9 mouse cellular contexts compared by ENCODE assay signal in genomic region chr2:103018817-103019494, GRCm38 (mm10). TPM values are rescaled to one million over a fixed set of nuclear protein-coding genes. Genes with fewer than 3 reads are reported as not detected.
A peak's percentile ranks its signal among the peaks of the same experiment; 100 is the strongest.
DNase-seq lines count a peak whose midpoint lies in the region; ATAC-seq and TF ChIP-seq lines count a peak whose summit lies in the region.
"Had no signal": no experiment of that assay in that cellular context is flagged by ENCODE, and none has a peak within 500 bp of the region (broad histone marks: within the 10 kb centered on the region; RNA-seq: fewer than 3 reads in every experiment).

No protein-coding gene starts in this region.

- H3K4me3 ChIP-seq in lung, adult 2 months (replicated peaks; ENCODE audit: extremely low read depth, low read depth, low read length) = no peak overlapping the region
- H3K4me3 ChIP-seq: midbrain, embryonic 12.5 days had no signal

- no peaks in the 10 kb centered on the region; the same call in 1 of the 2 replicates for H3K4me1 ChIP-seq in lung, adult 2 months (ENCODE audit: control insufficient read depth, insufficient read depth, low read length)

- no peak for DNase-seq in frontal cortex, postnatal 25 days (ENCODE audit: low spot score in 2 of 2)
- DNase-seq in spleen, postnatal 36 days (ENCODE audit: low spot score in 2 of 2) = peak; percentile 10 to 27
- no peak for DNase-seq in spleen, adult 18-20 months
- DNase-seq in lung, adult 2 months = no peak
- no peak for DNase-seq in urinary bladder, adult 18-20 months (ENCODE audit: low spot score in 2 of 2)
- no peak for DNase-seq in urinary bladder, postnatal 14 days (ENCODE audit: low spot score)
- no peak for DNase-seq in thymus, postnatal 25 days

- WGBS in lung, adult 2 months = 46% methylated on average over 9 of the region's 9 CpGs

- peak; percentile 46 for ATAC-seq in frontal cortex, adult (ENCODE audit: low TSS enrichment)

- TF ChIP-seq CTCF in lung, adult 2 months (IDR thresholded peaks at IDR 0.05; ENCODE audit: insufficient read depth, low read length) = peak; percentile 30; the same call in 1 of the 2 replicates

- TF ChIP-seq POLR2A in lung, adult 2 months (IDR thresholded peaks at IDR 0.05; ENCODE audit: borderline replicate concordance, extremely low read depth, low read depth, low read length) = no peak

RNA-seq across cellular contexts. Expression of gene Pdhx, which starts 54.4 kb away (rescaled TPM):
- 10.8 and 16.0 TPM in 2 replicates for polyA plus RNA-seq in lung, adult 2 months (2012; rRNA removed)

RNA-seq across cellular contexts. Expression of gene Apip, which starts 54.5 kb away (rescaled TPM):
- 12.0 and 13.7 TPM in 2 replicates for polyA plus RNA-seq in lung, adult 2 months (2012; rRNA removed)

Comparison
In these comparisons a context has a peak if more than half of its experiments do, and no peak if none do; other contexts are left out.
1. DNase-seq: peak in spleen, postnatal 36 days (2 of 2); none in frontal cortex, postnatal 25 days (0 of 2), spleen, adult 18-20 months (0 of 2), lung, adult 2 months (single experiment), urinary bladder, adult 18-20 months (0 of 2), urinary bladder, postnatal 14 days (single experiment) and thymus, postnatal 25 days (single experiment).